Mouse (Mus musculus): ENCODE measurements at regions not wholly inside any gene's neighbourhood (a gene's known extent, or its start where the extent isn't known, plus 50 kb on each side); places are given as distances from the start of the nearest gene placed in this dataset.
A peak's percentile ranks its signal among the peaks of the same experiment; 100 is the strongest.
"Not testable (repeated sequence)": the region's sequence is repeated elsewhere in the genome, so short reads cannot be mapped to it uniquely, and the experiment has no call there.

- H3K27me3 ChIP-seq (replicated peaks; ENCODE audit: insufficient read depth, low read length); H3K27ac ChIP-seq (ENCODE audit: low read length); H3K4me2 ChIP-seq (replicated peaks; ENCODE audit: low read depth, low read length); H3K9me3 ChIP-seq (ENCODE audit: low read length); H3K4me3 ChIP-seq (ENCODE audit: low read depth, low read length); H3K4me1 ChIP-seq (ENCODE audit: insufficient read depth, low read depth, low read length); H3K36me3 ChIP-seq (ENCODE audit: insufficient read depth, low read length); ATAC-seq; H3K9ac ChIP-seq (replicated peaks; ENCODE audit: low read depth): not testable (repeated sequence)
- TF ChIP-seq CTCF (IDR thresholded peaks at IDR 0.05) = peak; percentile 76
- 54% methylated on average over 3 of the region's 3 CpGs for WGBS
- peak; percentile 34 for DNase-seq (ENCODE audit: low spot score)
Measured at GRCm38 (mm10) chr12:17852138-17852537, 161.5 kb downstream of the Hpcal1 start.

GRCm38 (mm10) chr12:17872491-17872890 lies 181.8 kb downstream of the Hpcal1 start:
- not testable (repeated sequence) for H3K9ac ChIP-seq (replicated peaks; ENCODE audit: low read depth); H3K36me3 ChIP-seq (ENCODE audit: insufficient read depth, low read length); H3K9me3 ChIP-seq (ENCODE audit: low read length); H3K4me2 ChIP-seq (replicated peaks; ENCODE audit: low read depth, low read length); H3K27ac ChIP-seq (ENCODE audit: low read length); H3K4me3 ChIP-seq (ENCODE audit: low read depth, low read length); ATAC-seq; H3K27me3 ChIP-seq (replicated peaks; ENCODE audit: insufficient read depth, low read length); DNase-seq (ENCODE audit: low spot score); H3K4me1 ChIP-seq (ENCODE audit: insufficient read depth, low read depth, low read length)
- 25% methylated on average over 6 of the region's 6 CpGs for WGBS

- ATAC-seq (peak; percentile 100), DNase-seq (ENCODE audit: low spot score) (peak; percentile 97)
- no peaks in the 10 kb centered on the region for H3K4me1 ChIP-seq (ENCODE audit: insufficient read depth, low read depth, low read length)
- 3% methylated on average over 45 of the region's 59 CpGs for WGBS
- peak overlapping the region; percentile 62 for H3K9ac ChIP-seq (replicated peaks; ENCODE audit: low read depth)
- H3K9me3 ChIP-seq (ENCODE audit: low read length) = no peaks in the 10 kb centered on the region
- no peaks in the 10 kb centered on the region for H3K27me3 ChIP-seq (replicated peaks; ENCODE audit: insufficient read depth, low read length)
- H3K27ac ChIP-seq (ENCODE audit: low read length) = peak overlapping the region; percentile 78
- TF ChIP-seq CTCF (IDR thresholded peaks at IDR 0.05) (peak; percentile 69), EP300 (IDR thresholded peaks at IDR 0.05) (no peak)
- peak overlapping the region; percentile 67 for H3K4me3 ChIP-seq (ENCODE audit: low read depth, low read length)
- H3K4me2 ChIP-seq (replicated peaks; ENCODE audit: low read depth, low read length) = peak overlapping the region; percentile 58
- H3K36me3 ChIP-seq (ENCODE audit: insufficient read depth, low read length) = no peaks in the 10 kb centered on the region
Measured at GRCm38 (mm10) chr12:17881371-17882116, 190.9 kb downstream of the Hpcal1 start.

- peak; percentile 5 for DNase-seq (ENCODE audit: low spot score)
- 4% methylated on average over 48 of the region's 65 CpGs for WGBS
- peak overlapping the region; percentile 67 for H3K4me3 ChIP-seq (ENCODE audit: low read depth, low read length)
- not testable (repeated sequence) for H3K4me1 ChIP-seq (ENCODE audit: insufficient read depth, low read depth, low read length); ATAC-seq; H3K27me3 ChIP-seq (replicated peaks; ENCODE audit: insufficient read depth, low read length); H3K36me3 ChIP-seq (ENCODE audit: insufficient read depth, low read length); H3K9me3 ChIP-seq (ENCODE audit: low read length)
- H3K27ac ChIP-seq (ENCODE audit: low read length) = peak overlapping the region; percentile 78
- H3K9ac ChIP-seq (replicated peaks; ENCODE audit: low read depth) = peak overlapping the region; percentile 62
- peak overlapping the region; percentile 58 for H3K4me2 ChIP-seq (replicated peaks; ENCODE audit: low read depth, low read length)
Measured at GRCm38 (mm10) chr12:17882117-17883116, 191.8 kb downstream of the Hpcal1 start.

GRCm38 (mm10) chr12:17891663-17892310 lies 201.1 kb downstream of the Hpcal1 start:
- not testable (repeated sequence) for H3K4me3 ChIP-seq (ENCODE audit: low read depth, low read length); H3K9me3 ChIP-seq (ENCODE audit: low read length); H3K4me1 ChIP-seq (ENCODE audit: insufficient read depth, low read depth, low read length); H3K27ac ChIP-seq (ENCODE audit: low read length); DNase-seq (ENCODE audit: low spot score); H3K36me3 ChIP-seq (ENCODE audit: insufficient read depth, low read length); H3K4me2 ChIP-seq (replicated peaks; ENCODE audit: low read depth, low read length); ATAC-seq; H3K9ac ChIP-seq (replicated peaks; ENCODE audit: low read depth); H3K27me3 ChIP-seq (replicated peaks; ENCODE audit: insufficient read depth, low read length)
- WGBS = 96% methylated on average over 6 of the region's 6 CpGs

- WGBS = 96% methylated on average over 3 of the region's 3 CpGs
- not testable (repeated sequence) for H3K36me3 ChIP-seq (ENCODE audit: insufficient read depth, low read length); H3K27ac ChIP-seq (ENCODE audit: low read length); H3K4me3 ChIP-seq (ENCODE audit: low read depth, low read length); H3K27me3 ChIP-seq (replicated peaks; ENCODE audit: insufficient read depth, low read length); ATAC-seq; H3K4me1 ChIP-seq (ENCODE audit: insufficient read depth, low read depth, low read length); H3K4me2 ChIP-seq (replicated peaks; ENCODE audit: low read depth, low read length); DNase-seq (ENCODE audit: low spot score); H3K9ac ChIP-seq (replicated peaks; ENCODE audit: low read depth); H3K9me3 ChIP-seq (ENCODE audit: low read length)
Measured at GRCm38 (mm10) chr12:17913058-17913457, 222.4 kb downstream of the Hpcal1 start.
